9 mouse cellular contexts compared by ENCODE assay signal in the genomic region with DNA sequence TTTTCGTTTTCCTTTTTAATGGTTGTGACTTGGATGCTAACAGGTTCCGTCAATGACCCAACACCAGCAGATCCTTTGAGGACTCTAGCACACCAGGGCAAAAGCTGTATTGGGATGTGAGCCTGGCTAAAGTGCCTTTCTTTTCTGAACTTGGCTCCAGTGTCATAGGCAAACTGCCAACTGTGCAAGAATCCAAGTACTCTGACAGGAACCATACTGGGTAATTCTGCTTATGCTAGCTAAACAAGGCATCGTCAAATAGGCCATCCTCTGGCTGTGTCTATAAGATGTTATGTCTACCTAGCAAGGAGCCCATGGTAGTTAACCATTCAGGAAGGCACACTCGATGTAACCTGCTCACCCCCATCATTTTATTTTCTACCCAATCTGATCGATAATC. TPM values are rescaled to one million over a fixed set of nuclear protein-coding genes. Genes with fewer than 3 reads are reported as not detected.
DNase-seq lines count a peak whose midpoint lies in the region; ATAC-seq and TF ChIP-seq lines count a peak whose summit lies in the region.
"Had no signal": no experiment of that assay in that cellular context is flagged by ENCODE, and none has a peak within 500 bp of the region (broad histone marks: within the 10 kb centered on the region; RNA-seq: fewer than 3 reads in every experiment).

No protein-coding gene starts in this region.

- no peak overlapping the region for H3K27ac ChIP-seq in heart, adult 2 months
- H3K27ac ChIP-seq in heart, embryonic 11.5 days (ENCODE audit: low read depth, low read length): no peak overlapping the region
- peak overlapping the region; percentile 33; the same call in 1 of the 2 replicates for H3K27ac ChIP-seq in lung, embryonic 16.5 days (ENCODE audit: low read length)
- H3K27ac ChIP-seq in liver, postnatal 0 days (ENCODE audit: low read depth): no peak overlapping the region
- H3K27ac ChIP-seq: liver, embryonic 15.5 days had no signal

- H3K4me3 ChIP-seq in heart, adult 2 months: no peak overlapping the region
- H3K4me3 ChIP-seq in heart, embryonic 11.5 days (ENCODE audit: low read depth, low read length): no peak overlapping the region
- no peak overlapping the region for H3K4me3 ChIP-seq in lung, embryonic 16.5 days (ENCODE audit: low read length)
- H3K4me3 ChIP-seq in liver, postnatal 0 days (ENCODE audit: low read depth, low read length): no peak overlapping the region
- H3K4me3 ChIP-seq: liver, embryonic 15.5 days had no signal

- H3K27me3 ChIP-seq in heart, adult 2 months (ENCODE audit: control insufficient read depth, insufficient read depth, low read length): no peaks in the 10 kb centered on the region
- H3K27me3 ChIP-seq in heart, embryonic 11.5 days (ENCODE audit: control insufficient read depth, insufficient read depth, low read length): no peaks in the 10 kb centered on the region
- no peaks in the 10 kb centered on the region for H3K27me3 ChIP-seq in lung, embryonic 16.5 days (ENCODE audit: control insufficient read depth, insufficient read depth, low read depth, low read length)
- H3K27me3 ChIP-seq in liver, postnatal 0 days (ENCODE audit: insufficient read depth, low read length): no peaks in the 10 kb centered on the region
- H3K27me3 ChIP-seq: liver, embryonic 15.5 days had no signal

- peaks cover 7% of the 10 kb centered on the region for H3K4me1 ChIP-seq in heart, adult 2 months (ENCODE audit: control insufficient read depth, insufficient read depth, low read length)
- H3K4me1 ChIP-seq in heart, embryonic 11.5 days (ENCODE audit: control insufficient read depth, insufficient read depth, low read length): no peaks in the 10 kb centered on the region
- H3K4me1 ChIP-seq in lung, embryonic 16.5 days (replicated peaks; ENCODE audit: control insufficient read depth, insufficient read depth, low read length): peaks cover 8% of the 10 kb centered on the region
- H3K4me1 ChIP-seq in liver, postnatal 0 days (ENCODE audit: insufficient read depth): no peaks in the 10 kb centered on the region
- H3K4me1 ChIP-seq: liver, embryonic 15.5 days had no signal

- H3K4me2 ChIP-seq in heart, embryonic 11.5 days: no peak overlapping the region
- no peak overlapping the region for H3K4me2 ChIP-seq in lung, embryonic 16.5 days (ENCODE audit: low read depth, low read length)
- no peak overlapping the region for H3K4me2 ChIP-seq in liver, postnatal 0 days (ENCODE audit: low read depth, low read length)
- H3K4me2 ChIP-seq: liver, embryonic 15.5 days had no signal

- TF ChIP-seq CTCF in heart, adult 2 months (IDR thresholded peaks at IDR 0.05): no peak
- TF ChIP-seq CTCF in liver, postnatal 0 days (IDR thresholded peaks at IDR 0.05; ENCODE audit: low read depth): no peak

- peaks cover 14% of the 10 kb centered on the region for H3K36me3 ChIP-seq in heart, adult 2 months (ENCODE audit: control insufficient read depth, insufficient read depth, low read length)
- H3K36me3 ChIP-seq in heart, embryonic 11.5 days (ENCODE audit: control insufficient read depth, insufficient read depth, low read length): peaks cover 26% of the 10 kb centered on the region
- peaks cover 45% of the 10 kb centered on the region for H3K36me3 ChIP-seq in lung, embryonic 16.5 days (ENCODE audit: control insufficient read depth, insufficient read depth, low read length)
- H3K36me3 ChIP-seq in liver, postnatal 0 days (replicated peaks; ENCODE audit: insufficient read depth, low read length): peaks cover 52% of the 10 kb centered on the region

- DNase-seq in heart, adult 2 months: peak; percentile 73 to 79
- peak; percentile 73 for DNase-seq in adrenal gland, postnatal 14 days
- DNase-seq in heart, adult 9 months (ENCODE audit: low spot score in 2 of 2): peak; percentile 59 to 84
- no peak for DNase-seq in retina, embryonic 14.5 days (ENCODE audit: low spot score)
- DNase-seq in B cell, adult 2 months: no peak
- no peak for DNase-seq in liver, postnatal 0 days

- TF ChIP-seq POLR2A in heart, adult 2 months (IDR thresholded peaks at IDR 0.05; ENCODE audit: insufficient read depth, low read depth, low read length): no peak

- no peak overlapping the region for H3K9ac ChIP-seq in heart, adult 2 months (ENCODE audit: low read depth, low read length)
- H3K9ac ChIP-seq in heart, embryonic 11.5 days (ENCODE audit: low read depth, low read length): no peak overlapping the region
- H3K9ac ChIP-seq in lung, embryonic 16.5 days (ENCODE audit: low read length): no peak overlapping the region
- no peak overlapping the region for H3K9ac ChIP-seq in liver, postnatal 0 days (replicated peaks)
- H3K9ac ChIP-seq: liver, embryonic 15.5 days had no signal

- no peak for ATAC-seq in heart, embryonic 11.5 days (replicated peaks; ENCODE audit: insufficient number of reproducible peaks, low FRiP score, low TSS enrichment)
- peak; percentile 78 for ATAC-seq in lung, embryonic 16.5 days (ENCODE audit: low read depth)
- ATAC-seq in liver, postnatal 0 days: no peak

- intact Hi-C loops in heart, adult 2 months (cut with DNase I): no loop called here

- no peak for TF ChIP-seq EP300 in heart, adult 2 months (IDR thresholded peaks at IDR 0.05; ENCODE audit: insufficient read depth, low read depth, low read length)
- TF ChIP-seq EP300 in liver, postnatal 0 days (IDR thresholded peaks at IDR 0.05; ENCODE audit: low read depth): no peak

- H3K9me3 ChIP-seq in heart, embryonic 11.5 days (replicated peaks; ENCODE audit: control insufficient read depth, low read length): no peaks in the 10 kb centered on the region
- no peaks in the 10 kb centered on the region; the same call in 1 of the 2 replicates for H3K9me3 ChIP-seq in lung, embryonic 16.5 days (ENCODE audit: control insufficient read depth, low read length)
- H3K9me3 ChIP-seq in liver, postnatal 0 days (ENCODE audit: low read length): peaks cover 3% of the 10 kb centered on the region; the same call in 1 of the 2 replicates
- H3K9me3 ChIP-seq: liver, embryonic 15.5 days had no signal

- no peaks in the 10 kb centered on the region; the same call in 1 of the 2 replicates for H3K79me2 ChIP-seq in heart, adult 2 months (replicated peaks; ENCODE audit: control insufficient read depth, insufficient read depth, low read length)

- 58% methylated on average over 5 of the region's 5 CpGs for WGBS in heart, adult 2 months
- WGBS in heart, embryonic 11.5 days (ENCODE audit: insufficient replicate concordance): 91% methylated on average over 5 of the region's 5 CpGs
- 66% methylated on average over 5 of the region's 5 CpGs for WGBS in lung, embryonic 16.5 days
- 86% methylated on average over 5 of the region's 5 CpGs for WGBS in liver, postnatal 0 days (ENCODE audit: insufficient replicate concordance)

RNA-seq across cellular contexts. Expression of a gene that starts 51.1 kb away (rescaled TPM):
- 10 to 100 TPM; 21.0 to 32.4 TPM for total RNA-seq in heart, adult 2 months (2021)
- 10.5 and 19.5 TPM in 2 replicates for polyA plus RNA-seq in heart, adult 2 months (2012; rRNA removed)
- polyA plus RNA-seq in heart, embryonic 11.5 days (2014; fragmentation: Nextera tagmentation; extraction: Ambion mirVana): 0.20 TPM in 1 of 2 replicates, not detected in the other
- not detected in 2 replicates for total RNA-seq in adrenal gland, postnatal 14 days (2021)
- polyA plus RNA-seq in lung, embryonic 16.5 days (2015; fragmentation: Nextera tagmentation; extraction: Ambion mirVana): 10.0 and 12.4 TPM in 2 replicates
- polyA plus RNA-seq in liver, postnatal 0 days (2015; fragmentation: Nextera tagmentation; extraction: Ambion mirVana): 0.06 and 0.07 TPM in 2 replicates

Comparison
In these comparisons a context has a peak if more than half of its experiments do, and no peak if none do; other contexts are left out.
1. DNase-seq: peak in heart, adult 2 months (2 of 2), adrenal gland, postnatal 14 days (single experiment) and heart, adult 9 months (2 of 2); none in retina, embryonic 14.5 days (single experiment), B cell, adult 2 months (0 of 2) and liver, postnatal 0 days (single experiment).